Mouse (Mus musculus): ENCODE measurements at regions not wholly inside any gene's neighbourhood (a gene's known extent, or its start where the extent isn't known, plus 50 kb on each side); places are given as distances from the start of the nearest gene placed in this dataset.
"Not testable (repeated sequence)": the region's sequence is repeated elsewhere in the genome, so short reads cannot be mapped to it uniquely, and the experiment has no call there.

DNA sequence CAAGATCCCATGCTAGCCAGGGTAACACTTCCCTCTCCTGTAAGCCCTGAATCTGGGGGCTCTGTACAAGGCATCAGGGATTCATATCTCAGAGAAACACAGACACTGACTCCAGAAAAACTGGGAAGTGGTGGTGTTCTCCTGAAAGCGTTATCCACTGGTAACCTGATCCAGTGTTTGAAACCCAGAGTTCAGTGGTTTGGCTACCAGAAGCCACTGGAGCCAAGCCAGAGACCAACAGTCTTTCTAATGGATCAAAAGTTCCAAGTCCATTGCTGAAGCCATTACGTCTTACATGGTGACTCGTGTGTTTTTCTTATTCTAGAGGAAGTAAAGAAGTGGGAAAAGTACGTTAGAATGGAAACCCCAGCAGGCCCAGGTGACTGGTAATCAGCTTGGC, 125.6 kb downstream of the Dad1 start:
- H3K36me3 ChIP-seq (ENCODE audit: insufficient read depth, low read length), result no peaks in the 10 kb centered on the region
- H3K4me3 ChIP-seq (ENCODE audit: low read depth, low read length), result no peak overlapping the region
- ATAC-seq (ENCODE audit: low FRiP score) (no peak), DNase-seq (ENCODE audit: low spot score) (no peak)
- no peak overlapping the region for H3K4me2 ChIP-seq (ENCODE audit: low read depth, low read length, poor library complexity, severe bottlenecking)
- no peaks in the 10 kb centered on the region for H3K9me3 ChIP-seq (ENCODE audit: low read length)
- 75% methylated on average over 4 of the region's 4 CpGs for WGBS
- no peaks in the 10 kb centered on the region for H3K4me1 ChIP-seq (ENCODE audit: insufficient read depth, low read length)
- no peak overlapping the region for H3K9ac ChIP-seq (replicated peaks; ENCODE audit: low read length, poor library complexity, severe bottlenecking)
- H3K27me3 ChIP-seq (ENCODE audit: insufficient read depth, low read length), result no peaks in the 10 kb centered on the region
- no peak for TF ChIP-seq CTCF (IDR thresholded peaks at IDR 0.05)
- H3K27ac ChIP-seq (ENCODE audit: low read depth, low read length), result no peak overlapping the region

DNA sequence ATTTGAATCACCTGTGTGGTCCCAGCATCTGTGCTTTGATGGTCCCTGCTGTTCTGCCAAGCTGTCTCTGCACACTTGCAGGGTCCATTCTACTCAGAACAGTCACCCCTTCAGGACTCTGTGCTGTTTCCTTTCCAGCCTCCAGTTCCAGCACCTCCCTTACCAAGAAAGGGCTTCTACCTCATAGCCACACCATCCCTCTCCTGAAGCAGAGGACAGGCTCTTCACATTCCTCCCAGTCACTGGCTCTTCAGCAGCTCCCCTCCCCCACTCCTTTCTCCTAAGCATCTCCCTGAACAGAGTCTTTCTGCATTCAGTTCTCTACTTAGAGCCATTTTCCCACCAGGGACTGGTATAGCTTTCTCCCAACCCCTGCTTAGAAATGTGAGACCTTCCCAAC, 128.4 kb downstream of the Dad1 start:
- ATAC-seq (ENCODE audit: low FRiP score), result no peak
- DNase-seq (ENCODE audit: low spot score), result no peak

DNA sequence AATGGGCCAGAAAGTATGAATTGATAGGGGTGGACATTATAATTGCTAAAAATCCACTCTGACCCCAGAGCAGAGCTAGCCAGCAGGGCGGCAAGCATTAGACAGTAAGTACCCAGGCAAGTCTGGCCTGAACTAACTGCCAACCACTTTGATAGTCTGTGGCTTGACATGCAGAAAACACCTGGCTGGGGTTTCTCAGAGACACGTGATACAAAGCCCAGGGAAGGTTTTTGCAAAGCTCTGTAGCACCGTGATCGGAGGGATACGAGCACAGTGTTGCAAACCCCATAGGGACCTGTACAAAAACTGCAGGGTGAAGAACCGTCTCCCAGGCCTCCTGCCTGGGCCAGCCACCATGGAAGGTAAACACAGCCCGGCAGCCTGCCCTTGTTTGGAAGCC, 131.9 kb downstream of the Dad1 start:
- Histone ChIP-seq H3K27ac (ENCODE audit: low read depth, low read length) (no peak overlapping the region), H3K27me3 (ENCODE audit: insufficient read depth, low read length) (no peaks in the 10 kb centered on the region), H3K36me3 (ENCODE audit: insufficient read depth, low read length) (no peaks in the 10 kb centered on the region), H3K4me3 (ENCODE audit: low read depth, low read length) (no peak overlapping the region), H3K4me1 (ENCODE audit: insufficient read depth, low read length) (no peaks in the 10 kb centered on the region), H3K9ac (replicated peaks; ENCODE audit: low read length, poor library complexity, severe bottlenecking) (no peak overlapping the region), H3K4me2 (ENCODE audit: low read depth, low read length, poor library complexity, severe bottlenecking) (no peak overlapping the region), H3K9me3 (ENCODE audit: low read length) (no peaks in the 10 kb centered on the region)
- TF ChIP-seq CTCF (IDR thresholded peaks at IDR 0.05), result no peak
- 81% methylated on average over 7 of the region's 7 CpGs for WGBS
- no peak for ATAC-seq (ENCODE audit: low FRiP score)
- DNase-seq (ENCODE audit: low spot score), result no peak

More for the DNA sequence above, 128.4 kb downstream of the Dad1 start:
- Histone ChIP-seq H3K36me3 (ENCODE audit: insufficient read depth, low read length) (no peaks in the 10 kb centered on the region), H3K27me3 (ENCODE audit: insufficient read depth, low read length) (no peaks in the 10 kb centered on the region), H3K4me3 (ENCODE audit: low read depth, low read length) (no peak overlapping the region), H3K4me2 (ENCODE audit: low read depth, low read length, poor library complexity, severe bottlenecking) (no peak overlapping the region), H3K9me3 (ENCODE audit: low read length) (no peaks in the 10 kb centered on the region), H3K27ac (ENCODE audit: low read depth, low read length) (no peak overlapping the region), H3K4me1 (ENCODE audit: insufficient read depth, low read length) (no peaks in the 10 kb centered on the region), H3K9ac (replicated peaks; ENCODE audit: low read length, poor library complexity, severe bottlenecking) (no peak overlapping the region)
- TF ChIP-seq CTCF (IDR thresholded peaks at IDR 0.05), result no peak

DNA sequence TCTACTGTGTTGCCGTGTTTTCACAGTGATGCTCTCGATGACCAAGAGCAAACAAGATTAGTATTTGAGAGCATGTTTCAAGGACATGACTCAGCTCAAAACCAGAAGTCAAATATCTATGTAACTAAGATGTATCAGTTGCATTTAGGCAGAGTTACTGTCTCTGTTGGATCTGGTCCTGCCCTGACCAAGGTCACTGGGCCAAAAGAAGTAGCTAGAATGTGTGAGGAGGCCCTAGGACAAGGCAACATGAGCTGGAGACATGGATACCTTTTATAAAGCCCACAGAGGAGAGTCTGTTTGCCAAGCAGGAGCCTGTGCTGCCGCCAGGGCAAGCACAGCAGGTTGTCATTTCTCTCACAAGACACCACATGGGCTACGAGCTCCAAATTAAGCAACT, 132.6 kb downstream of the Dad1 start:
- H3K4me3 ChIP-seq (ENCODE audit: low read depth, low read length), result no peak overlapping the region
- H3K9ac ChIP-seq (replicated peaks; ENCODE audit: low read length, poor library complexity, severe bottlenecking), result no peak overlapping the region
- no peak overlapping the region for H3K4me2 ChIP-seq (ENCODE audit: low read depth, low read length, poor library complexity, severe bottlenecking)
- no peaks in the 10 kb centered on the region for H3K4me1 ChIP-seq (ENCODE audit: insufficient read depth, low read length)
- no peaks in the 10 kb centered on the region for H3K27me3 ChIP-seq (ENCODE audit: insufficient read depth, low read length)
- ATAC-seq (ENCODE audit: low FRiP score), result no peak
- 81% methylated on average over 4 of the region's 4 CpGs for WGBS
- H3K27ac ChIP-seq (ENCODE audit: low read depth, low read length), result no peak overlapping the region
- DNase-seq (ENCODE audit: low spot score), result no peak
- H3K9me3 ChIP-seq (ENCODE audit: low read length), result no peaks in the 10 kb centered on the region
- no peaks in the 10 kb centered on the region for H3K36me3 ChIP-seq (ENCODE audit: insufficient read depth, low read length)
- TF ChIP-seq CTCF (IDR thresholded peaks at IDR 0.05), result no peak

DNA sequence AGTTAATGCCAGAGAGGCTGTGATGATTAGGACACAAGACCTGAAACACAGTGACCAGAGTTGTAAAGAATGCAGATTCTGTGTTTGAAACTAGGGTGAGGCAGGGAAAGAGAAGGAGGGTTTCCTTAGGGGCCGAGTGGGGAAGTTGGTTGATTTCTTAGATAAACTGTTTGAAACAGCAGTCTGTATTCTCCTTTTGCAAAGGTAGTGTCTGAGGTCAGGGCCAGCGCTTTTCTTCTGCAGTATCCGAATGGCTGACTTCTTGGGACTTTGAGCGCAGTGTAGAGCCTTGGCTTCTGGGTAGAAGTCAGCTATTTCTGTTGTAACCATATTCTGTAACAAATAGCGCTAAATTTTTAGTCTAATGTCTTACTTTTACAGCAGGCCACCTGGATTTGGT, 133.7 kb downstream of the Dad1 start:
- no peak for DNase-seq (ENCODE audit: low spot score)
- no peaks in the 10 kb centered on the region for H3K4me1 ChIP-seq (ENCODE audit: insufficient read depth, low read length)
- H3K9me3 ChIP-seq (ENCODE audit: low read length), result no peaks in the 10 kb centered on the region
- no peak overlapping the region for H3K4me2 ChIP-seq (ENCODE audit: low read depth, low read length, poor library complexity, severe bottlenecking)
- H3K27ac ChIP-seq (ENCODE audit: low read depth, low read length), result no peak overlapping the region
- no peak for TF ChIP-seq CTCF (IDR thresholded peaks at IDR 0.05)
- H3K4me3 ChIP-seq (ENCODE audit: low read depth, low read length), result no peak overlapping the region
- ATAC-seq (ENCODE audit: low FRiP score), result no peak
- H3K27me3 ChIP-seq (ENCODE audit: insufficient read depth, low read length), result no peaks in the 10 kb centered on the region
- H3K9ac ChIP-seq (replicated peaks; ENCODE audit: low read length, poor library complexity, severe bottlenecking), result no peak overlapping the region
- no peaks in the 10 kb centered on the region for H3K36me3 ChIP-seq (ENCODE audit: insufficient read depth, low read length)
- 93% methylated on average over 5 of the region's 5 CpGs for WGBS

DNA sequence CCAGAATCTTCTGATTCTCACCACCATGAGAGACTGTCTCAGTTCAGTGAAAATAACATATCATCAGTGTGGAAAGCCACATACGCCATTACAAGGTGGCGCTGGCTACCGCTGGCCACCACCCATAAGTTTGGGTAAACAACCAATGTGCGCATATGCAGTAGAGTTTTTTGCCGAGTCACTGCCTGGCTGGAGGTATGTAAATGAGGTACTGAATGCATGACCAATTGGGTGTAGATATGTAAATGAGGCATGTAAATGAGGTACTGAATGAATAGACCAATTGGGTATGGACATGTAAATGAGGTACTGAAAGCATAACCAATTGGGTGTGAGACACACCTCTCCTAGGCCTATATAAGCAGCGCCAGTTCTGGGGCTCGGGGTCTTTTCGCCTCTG, 136.3 kb downstream of the Dad1 start:
- not testable (repeated sequence) for H3K27ac ChIP-seq (ENCODE audit: low read depth, low read length); H3K9me3 ChIP-seq (ENCODE audit: low read length); ATAC-seq (ENCODE audit: low FRiP score); H3K9ac ChIP-seq (replicated peaks; ENCODE audit: low read length, poor library complexity, severe bottlenecking); H3K4me2 ChIP-seq (ENCODE audit: low read depth, low read length, poor library complexity, severe bottlenecking); H3K27me3 ChIP-seq (ENCODE audit: insufficient read depth, low read length); H3K4me3 ChIP-seq (ENCODE audit: low read depth, low read length); H3K36me3 ChIP-seq (ENCODE audit: insufficient read depth, low read length); H3K4me1 ChIP-seq (ENCODE audit: insufficient read depth, low read length); DNase-seq (ENCODE audit: low spot score)
- 79% methylated on average over 8 of the region's 8 CpGs for WGBS

DNA sequence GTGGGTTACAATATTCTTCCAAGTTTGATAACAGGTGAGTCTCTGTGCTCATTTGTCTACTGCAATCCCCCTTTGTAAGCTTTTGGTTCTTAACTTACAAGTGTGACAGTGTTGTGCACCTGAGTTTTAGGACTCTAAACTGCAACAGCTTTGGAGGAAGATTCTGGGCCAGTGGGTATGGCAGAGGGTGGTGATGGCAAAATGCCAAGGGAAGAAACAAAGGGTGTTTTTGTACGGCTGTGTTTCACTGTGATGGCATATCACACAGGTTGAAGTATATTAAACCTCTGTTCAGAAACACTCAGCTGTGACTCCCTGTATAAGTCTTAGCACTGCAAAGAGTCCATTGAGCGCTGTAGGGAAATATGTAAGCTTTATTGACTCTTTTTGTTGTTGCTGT, 140.7 kb downstream of the Dad1 start:
- WGBS, result 65% methylated on average over 2 of the region's 2 CpGs
- Histone ChIP-seq H3K36me3 (ENCODE audit: insufficient read depth, low read length) (no peaks in the 10 kb centered on the region), H3K27ac (ENCODE audit: low read depth, low read length) (no peak overlapping the region), H3K9me3 (ENCODE audit: low read length) (no peaks in the 10 kb centered on the region), H3K27me3 (ENCODE audit: insufficient read depth, low read length) (no peaks in the 10 kb centered on the region), H3K4me2 (ENCODE audit: low read depth, low read length, poor library complexity, severe bottlenecking) (no peak overlapping the region), H3K4me1 (ENCODE audit: insufficient read depth, low read length) (0 out of 2 replicates have a peak, but pooled peaks cover 6% of the 10 kb centered on the region), H3K9ac (replicated peaks; ENCODE audit: low read length, poor library complexity, severe bottlenecking) (no peak overlapping the region), H3K4me3 (ENCODE audit: low read depth, low read length) (no peak overlapping the region)
- ATAC-seq (ENCODE audit: low FRiP score), result no peak
- no peak for DNase-seq (ENCODE audit: low spot score)
- no peak for TF ChIP-seq CTCF (IDR thresholded peaks at IDR 0.05)

Data from midbrain, postnatal 0 days (tissue).